Mouse (Mus musculus) G1E (cell line): Measurements from ENCODE around the gene Slc2a4. TPM values are rescaled to one million over a fixed set of nuclear protein-coding genes. Genes with fewer than 3 reads are reported as not detected.

ENCODE experiments used
- ATAC-seq: 2 replicates; pipeline ENCODE4 v1.8.0; 2016; ENCODE audit warnings: mild to moderate bottlenecking; ENCODE audit not compliant: insufficient number of reproducible peaks, poor library complexity, low FRiP score, severe bottlenecking; ENCODE audit errors: extremely low read depth
- DNase-seq: peaks from one replicate; pipeline ENCODE4 v3.0.0; 2012; ENCODE audit warnings: low spot score
- H3K27me3 ChIP-seq: 2 replicates; pipeline ENCODE4 v1.6.1; 2012; ENCODE audit warnings: mild to moderate bottlenecking, low read length, inconsistent platforms; ENCODE audit not compliant: insufficient read depth
- H3K36me3 ChIP-seq: replicated peaks from 2 replicates; pipeline ENCODE3; 2012; ENCODE audit warnings: mild to moderate bottlenecking, inconsistent platforms
- H3K4me1 ChIP-seq: 2 replicates; pipeline ENCODE4 v1.6.1; 2012; ENCODE audit warnings: low read depth, low read length, inconsistent platforms, mixed read lengths; ENCODE audit not compliant: insufficient read depth
- H3K4me3 ChIP-seq: 2 replicates; pipeline ENCODE4 v1.5.1; 2012; ENCODE audit warnings: low read depth, mild to moderate bottlenecking, inconsistent platforms, low read length, moderate library complexity, mixed read lengths
- H3K9me3 ChIP-seq: replicated peaks from 2 replicates; pipeline ENCODE4 v1.6.1; 2012; ENCODE audit warnings: inconsistent platforms
- CTCF ChIP-seq: IDR thresholded peaks from 2 replicates; pipeline ENCODE4 v1.5.1; 2012; ENCODE audit warnings: low read depth, low read length, inconsistent platforms, mixed read lengths
- GATA1 ChIP-seq: IDR thresholded peaks from 2 replicates; pipeline ENCODE4 v1.6.1; 2012; ENCODE audit warnings: borderline replicate concordance, low read length, inconsistent platforms, mixed read lengths
- GATA2 ChIP-seq: IDR thresholded peaks from 2 replicates; pipeline ENCODE4 v1.6.1; 2012; ENCODE audit warnings: low read depth, low read length, inconsistent platforms, borderline replicate concordance
- POLR2AphosphoS5 ChIP-seq: IDR thresholded peaks from 2 replicates; pipeline ENCODE4 v1.6.1; 2012; ENCODE audit warnings: low read depth, low read length, inconsistent platforms; ENCODE audit not compliant: insufficient replicate concordance
- TAL1 ChIP-seq: conservative IDR thresholded peaks from 2 replicates; pipeline ENCODE4 v1.6.1; 2012; ENCODE audit warnings: low read depth, low read length, inconsistent platforms, mixed read lengths
- polyA plus RNA-seq: library from polyadenylated mRNA; stranded (reverse); fragments of >175 nt; gene quantifications from 2 replicates; pipeline ENCODE4 v1.2.3, GENCODE M21; 2012
- total RNA-seq, 2 experiments: library from RNA; stranded (forward) in 1 of 2; stranded (reverse) in 1 of 2; fragments of 200-1000 nt in 1 of 2; fragments of >200 nt in 1 of 2; fragmentation: Nextera tagmentation in 1 of 2; gene quantifications; 2 replicates each; pipeline ENCODE4 v1.2.3; 2014 to 2017

The Slc2a4 gene
- total and polyA plus RNA-seq, 3 experiments: 0.16 to 10.6 (median 0.16) TPM

- H3K27me3 ChIP-seq: no peaks in the 10 kb centered on the region
- peaks cover 95% of the 10 kb centered on the region for H3K36me3 ChIP-seq
- H3K4me1 ChIP-seq: peaks cover 46% of the 10 kb centered on the region
- H3K9me3 ChIP-seq: no peaks in the 10 kb centered on the region
- no peak overlapping the region for H3K4me3 ChIP-seq
- ATAC-seq: no peak
- TF ChIP-seq TAL1 (no peak), GATA2 (no peak), CTCF (no peak), GATA1 (no peak), POLR2AphosphoS5 (no peak)
- DNase-seq: no peak
Measured at GRCm38 (mm10) chr11:69909174-69909573, 38.8 kb downstream of the Slc2a4 start.

- Histone ChIP-seq H3K27me3 (no peaks in the 10 kb centered on the region), H3K4me1 (peaks cover 49% of the 10 kb centered on the region), H3K4me3 (no peak overlapping the region), H3K9me3 (no peaks in the 10 kb centered on the region), H3K36me3 (peaks cover 97% of the 10 kb centered on the region)
- ATAC-seq: no peak
- no peak for DNase-seq
- TF ChIP-seq GATA1 (no peak), TAL1 (no peak), POLR2AphosphoS5 (no peak), GATA2 (no peak), CTCF (no peak)
Measured at GRCm38 (mm10) chr11:69908645-69909044, 39.3 kb downstream of the Slc2a4 start.

- Histone ChIP-seq H3K36me3 (peaks cover 65% of the 10 kb centered on the region), H3K4me3 (no peak overlapping the region), H3K27me3 (no peaks in the 10 kb centered on the region), H3K9me3 (no peaks in the 10 kb centered on the region), H3K4me1 (peaks cover 52% of the 10 kb centered on the region)
- no peak for TF ChIP-seq GATA2
- TF ChIP-seq CTCF: no peak
- TF ChIP-seq GATA1: no peak
- TF ChIP-seq POLR2AphosphoS5: no peak
- TF ChIP-seq TAL1: no peak
- ATAC-seq: no peak
- no peak for DNase-seq
Measured at GRCm38 (mm10) chr11:69904311-69904710, 43.7 kb downstream of the Slc2a4 start.

GRCm38 (mm10) chr11:69902972-69903371 is 45.0 kb downstream of the Slc2a4 start:
- ATAC-seq (no peak), DNase-seq (no peak)
- H3K4me1 ChIP-seq: peaks cover 60% of the 10 kb centered on the region
- no peaks in the 10 kb centered on the region for H3K9me3 ChIP-seq
- TF ChIP-seq GATA2: no peak
- TF ChIP-seq CTCF: no peak
- TF ChIP-seq TAL1: no peak
- no peak for TF ChIP-seq POLR2AphosphoS5
- no peak for TF ChIP-seq GATA1
- H3K36me3 ChIP-seq: peaks cover 51% of the 10 kb centered on the region
- H3K4me3 ChIP-seq: peak overlapping the region; percentile 97
- H3K27me3 ChIP-seq: no peaks in the 10 kb centered on the region

- Histone ChIP-seq H3K4me3 (peak overlapping the region; percentile 97), H3K36me3 (peaks cover 46% of the 10 kb centered on the region), H3K4me1 (peaks cover 60% of the 10 kb centered on the region), H3K27me3 (no peaks in the 10 kb centered on the region), H3K9me3 (no peaks in the 10 kb centered on the region)
- no peak for TF ChIP-seq GATA1
- no peak for TF ChIP-seq CTCF
- TF ChIP-seq GATA2: no peak
- TF ChIP-seq TAL1: no peak
- TF ChIP-seq POLR2AphosphoS5: no peak
- DNase-seq: no peak
- no peak for ATAC-seq
Measured at GRCm38 (mm10) chr11:69901993-69902392, 46.0 kb downstream of the Slc2a4 start.

GRCm38 (mm10) chr11:69901406-69901846 is 46.6 kb downstream of the Slc2a4 start:
- TF ChIP-seq CTCF: no peak
- TF ChIP-seq GATA1: no peak
- no peak for TF ChIP-seq GATA2
- TF ChIP-seq TAL1: no peak
- TF ChIP-seq POLR2AphosphoS5: no peak
- peaks cover 60% of the 10 kb centered on the region for H3K4me1 ChIP-seq
- no peaks in the 10 kb centered on the region for H3K27me3 ChIP-seq
- peaks cover 41% of the 10 kb centered on the region for H3K36me3 ChIP-seq
- H3K9me3 ChIP-seq: no peaks in the 10 kb centered on the region
- DNase-seq (peak; percentile 92), ATAC-seq (peak; percentile 56; the same call in 1 of the 2 replicates)
- H3K4me3 ChIP-seq: peak overlapping the region; percentile 97
